Mouse (Mus musculus) layer of hippocampus, postnatal 25 days (tissue): ENCODE results near the gene Ttc19. TPM values are rescaled to one million over a fixed set of nuclear protein-coding genes. Genes with fewer than 3 reads are reported as not detected.

ENCODE experiments used
- total RNA-seq, 2 experiments: library from RNA; stranded (reverse); gene quantifications; 2 replicates each; pipeline ENCODE4 v1.2.3; 2021

Ttc19 gene
- total RNA-seq, 2 experiments from 2014 or later = 76.6 to 86.4 TPM

Other genes starting within 250 kb of the Ttc19 start
- 1 to 10 TPM; 8.1 to 8.7 TPM for gene Adora2b, start 32.5 kb upstream of the Ttc19 start, total RNA-seq
- gene Zswim7, start 98 bp upstream of the Ttc19 start, total RNA-seq = 10 to 100 TPM; 14.2 to 16.0 TPM
- gene Pigl, start 177.0 kb downstream of the Ttc19 start, total RNA-seq = 1 to 10 TPM; 6.0 to 7.5 TPM
- gene Ncor1, start 177.1 kb downstream of the Ttc19 start, total RNA-seq = 100 to 1,000 TPM; 251 to 321 TPM